Mouse (Mus musculus): ENCODE results near the gene Tespa1. TPM values are rescaled to one million over a fixed set of nuclear protein-coding genes. Genes with fewer than 3 reads are reported as not detected.
A peak's percentile ranks its signal among the peaks of the same experiment; 100 is the strongest.
"Not testable (repeated sequence)": the region's sequence is repeated elsewhere in the genome, so short reads cannot be mapped to it uniquely, and the experiment has no call there.

Tespa1 gene
- polyA plus RNA-seq, 2 experiments, result 0.93 to 1.3 TPM

DNA sequence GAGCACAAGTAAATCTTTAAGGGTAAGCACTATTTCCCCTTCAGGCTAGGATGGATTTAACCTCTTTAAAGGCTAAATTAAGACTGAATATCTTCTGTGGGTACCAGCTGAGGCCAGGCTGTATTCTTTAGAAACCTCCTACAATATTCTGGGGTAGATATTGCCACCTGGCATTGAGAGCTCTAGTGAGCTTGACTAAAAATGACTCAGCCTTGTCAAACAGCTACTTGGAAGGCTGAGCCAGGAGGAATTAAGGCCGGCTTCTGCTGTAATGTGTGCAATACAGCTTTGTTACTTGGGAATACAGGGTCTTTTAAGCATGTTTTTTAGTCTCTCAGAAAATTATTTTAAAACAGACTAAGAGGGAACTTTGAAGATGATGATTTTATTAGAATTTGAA is 35.5 kb upstream of the Tespa1 start:
- no peak for ATAC-seq (ENCODE audit: insufficient read depth)
- Histone ChIP-seq H3K4me2 (ENCODE audit: low read depth) (no peak overlapping the region), H3K36me3 (replicated peaks; ENCODE audit: control insufficient read depth, insufficient read depth, low read depth) (no peaks in the 10 kb centered on the region), H3K9ac (replicated peaks) (no peak overlapping the region), H3K4me1 (replicated peaks; ENCODE audit: control insufficient read depth in 2 of 2, insufficient read depth in 2 of 2, low read length in 1 of 2) (no peaks in the 10 kb centered on the region), H3K4me3 (ENCODE audit: insufficient read depth in 1 of 2, low read depth in 2 of 2, low read length in 2 of 2) (no peak overlapping the region), H3K9me3 (ENCODE audit: control insufficient read depth, low read length) (no peaks in the 10 kb centered on the region), H3K27ac (no peak overlapping the region), H3K27me3 (ENCODE audit: control insufficient read depth, insufficient read depth, low read length) (no peaks in the 10 kb centered on the region)
- 46% methylated on average over 1 of the region's 1 CpGs for WGBS (ENCODE audit: insufficient replicate concordance)
- DNase-seq (ENCODE audit: low read depth in 3 of 3, low spot score in 3 of 3), result no peak
- no peak for TF ChIP-seq EP300 (IDR thresholded peaks at IDR 0.05; ENCODE audit: low read depth)
- no peak for TF ChIP-seq CTCF (IDR thresholded peaks at IDR 0.05; ENCODE audit: low read depth)

DNA sequence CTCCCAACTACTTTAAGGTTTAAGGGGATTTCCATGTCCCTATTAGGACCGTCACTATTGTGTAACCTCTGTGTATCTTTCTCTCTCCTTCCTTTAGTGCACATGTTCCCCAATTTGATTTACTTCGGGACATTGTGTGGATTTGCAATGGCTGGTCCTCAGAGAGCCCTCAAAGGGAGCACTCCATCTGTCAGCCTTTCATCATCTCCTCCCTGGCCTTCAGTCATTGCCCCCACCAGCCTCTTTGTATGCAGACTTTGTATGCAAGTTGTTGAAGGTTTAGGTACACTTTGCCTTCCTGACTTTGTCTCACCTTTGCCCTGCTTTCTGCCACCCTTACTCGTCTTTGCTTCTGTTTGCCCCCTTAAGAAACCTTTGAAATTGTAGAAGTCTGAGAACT is 34.7 kb upstream of the Tespa1 start:
- Histone ChIP-seq H3K36me3 (replicated peaks; ENCODE audit: control insufficient read depth, insufficient read depth, low read depth) (no peaks in the 10 kb centered on the region), H3K4me2 (ENCODE audit: low read depth) (no peak overlapping the region), H3K4me1 (replicated peaks; ENCODE audit: control insufficient read depth in 2 of 2, insufficient read depth in 2 of 2, low read length in 1 of 2) (no peaks in the 10 kb centered on the region), H3K4me3 (ENCODE audit: insufficient read depth in 1 of 2, low read depth in 2 of 2, low read length in 2 of 2) (no peak overlapping the region), H3K27ac (no peak overlapping the region), H3K9me3 (ENCODE audit: control insufficient read depth, low read length) (no peaks in the 10 kb centered on the region), H3K9ac (replicated peaks) (no peak overlapping the region), H3K27me3 (ENCODE audit: control insufficient read depth, insufficient read depth, low read length) (no peaks in the 10 kb centered on the region)
- no peak for DNase-seq (ENCODE audit: low read depth in 3 of 3, low spot score in 3 of 3)
- ATAC-seq (ENCODE audit: insufficient read depth), result no peak
- 31% methylated on average over 3 of the region's 3 CpGs for WGBS (ENCODE audit: insufficient replicate concordance)
- no peak for TF ChIP-seq EP300 (IDR thresholded peaks at IDR 0.05; ENCODE audit: low read depth)
- no peak for TF ChIP-seq CTCF (IDR thresholded peaks at IDR 0.05; ENCODE audit: low read depth)

DNA sequence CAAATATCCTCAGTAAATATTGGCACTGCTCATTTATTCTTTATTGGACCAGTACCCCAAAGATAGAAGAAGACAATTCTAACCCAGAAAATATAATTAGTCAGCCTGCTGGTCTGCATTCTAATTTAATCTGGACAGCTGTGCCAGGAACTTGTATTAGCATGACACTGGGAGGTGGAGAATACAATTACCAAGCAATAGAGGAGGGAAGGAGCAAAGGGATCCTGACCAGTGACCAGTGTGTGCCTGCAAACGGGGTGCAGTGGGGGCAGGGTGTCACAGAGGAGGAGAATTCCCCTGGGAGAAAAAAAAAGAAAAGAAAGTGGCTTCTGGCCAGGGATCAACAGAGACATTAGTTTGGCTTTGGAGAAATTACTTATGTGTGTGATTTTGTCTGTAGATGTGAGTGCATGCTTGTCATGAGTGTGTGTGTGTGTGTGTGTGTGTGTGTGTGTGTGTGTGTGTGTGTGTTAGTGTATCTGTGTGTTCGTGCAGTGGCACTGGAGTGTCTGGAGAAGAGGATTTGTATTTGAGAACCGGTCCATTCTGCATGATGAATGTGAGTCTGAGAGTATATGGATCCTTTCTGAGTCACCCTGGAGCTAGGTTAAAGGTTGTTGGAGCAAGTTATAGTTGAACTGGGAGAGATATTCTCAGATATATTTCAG is 28.8 kb upstream of the Tespa1 start:
- Histone ChIP-seq H3K4me3 (ENCODE audit: insufficient read depth in 1 of 2, low read depth in 2 of 2, low read length in 2 of 2) (no peak overlapping the region), H3K9ac (replicated peaks) (no peak overlapping the region), H3K4me1 (replicated peaks; ENCODE audit: control insufficient read depth in 2 of 2, insufficient read depth in 2 of 2, low read length in 1 of 2) (no peaks in the 10 kb centered on the region), H3K4me2 (ENCODE audit: low read depth) (no peak overlapping the region), H3K27ac (no peak overlapping the region), H3K36me3 (replicated peaks; ENCODE audit: control insufficient read depth, insufficient read depth, low read depth) (no peaks in the 10 kb centered on the region), H3K9me3 (ENCODE audit: control insufficient read depth, low read length) (no peaks in the 10 kb centered on the region), H3K27me3 (ENCODE audit: control insufficient read depth, insufficient read depth, low read length) (no peaks in the 10 kb centered on the region)
- ATAC-seq (ENCODE audit: insufficient read depth) (no peak), DNase-seq (ENCODE audit: low read depth in 3 of 3, low spot score in 3 of 3) (no peak)
- WGBS (ENCODE audit: insufficient replicate concordance), result 23% methylated on average over 3 of the region's 3 CpGs
- no peak for TF ChIP-seq CTCF (IDR thresholded peaks at IDR 0.05; ENCODE audit: low read depth)
- TF ChIP-seq EP300 (IDR thresholded peaks at IDR 0.05; ENCODE audit: low read depth), result no peak

DNA sequence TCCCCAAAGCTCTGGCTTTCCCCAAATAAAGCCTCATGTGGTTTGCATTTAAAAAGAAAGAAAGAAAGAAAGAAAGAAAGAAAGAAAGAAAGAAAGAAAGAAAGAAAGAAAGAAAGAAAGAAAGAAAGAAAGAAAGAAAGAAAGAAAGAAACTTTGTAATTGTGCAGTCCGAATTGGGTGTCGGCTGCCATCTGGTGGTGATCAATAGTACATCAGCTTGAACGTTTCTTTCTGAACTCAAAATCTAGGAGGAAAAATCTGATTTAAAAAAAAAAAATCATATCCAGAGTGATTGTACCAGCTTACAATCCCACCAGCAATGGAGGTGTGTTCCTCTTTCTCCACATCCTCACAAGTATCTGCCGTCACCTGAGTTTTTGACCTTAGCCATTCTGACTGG is 23.9 kb upstream of the Tespa1 start:
- not testable (repeated sequence) for H3K4me2 ChIP-seq (ENCODE audit: low read depth); ATAC-seq (ENCODE audit: insufficient read depth); H3K9ac ChIP-seq (replicated peaks); H3K4me3 ChIP-seq (ENCODE audit: insufficient read depth in 1 of 2, low read depth in 2 of 2, low read length in 2 of 2); H3K27me3 ChIP-seq (ENCODE audit: control insufficient read depth, insufficient read depth, low read length); DNase-seq (ENCODE audit: low read depth in 3 of 3, low spot score in 3 of 3); H3K27ac ChIP-seq; H3K4me1 ChIP-seq (replicated peaks; ENCODE audit: control insufficient read depth in 2 of 2, insufficient read depth in 2 of 2, low read length in 1 of 2); H3K36me3 ChIP-seq (replicated peaks; ENCODE audit: control insufficient read depth, insufficient read depth, low read depth); H3K9me3 ChIP-seq (ENCODE audit: control insufficient read depth, low read length)
- 15% methylated on average over 4 of the region's 4 CpGs for WGBS (ENCODE audit: insufficient replicate concordance)
- peak; percentile 44 for TF ChIP-seq CTCF (IDR thresholded peaks at IDR 0.05; ENCODE audit: low read depth)

DNA sequence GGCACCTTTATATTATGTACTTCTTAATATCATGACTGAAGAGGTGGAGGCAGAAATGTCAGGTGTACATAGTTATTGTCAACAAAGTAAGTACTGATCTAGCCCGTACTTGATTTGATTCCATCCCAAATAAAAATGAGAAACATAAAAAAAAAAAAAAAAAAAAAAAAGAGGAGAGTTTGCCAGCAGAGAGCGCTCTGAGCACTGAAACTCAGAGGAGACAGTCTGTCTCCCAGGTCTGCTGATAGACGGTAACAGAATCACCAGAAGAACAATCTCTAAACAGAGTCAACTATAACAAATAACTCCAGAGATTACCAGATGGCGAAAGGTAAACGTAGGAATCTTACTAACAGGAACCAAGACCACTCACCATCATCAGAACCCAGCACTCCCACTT is 18.5 kb upstream of the Tespa1 start:
- not testable (repeated sequence) for H3K4me1 ChIP-seq (replicated peaks; ENCODE audit: control insufficient read depth in 2 of 2, insufficient read depth in 2 of 2, low read length in 1 of 2); H3K27me3 ChIP-seq (ENCODE audit: control insufficient read depth, insufficient read depth, low read length); H3K4me3 ChIP-seq (ENCODE audit: insufficient read depth in 1 of 2, low read depth in 2 of 2, low read length in 2 of 2); H3K36me3 ChIP-seq (replicated peaks; ENCODE audit: control insufficient read depth, insufficient read depth, low read depth); H3K9me3 ChIP-seq (ENCODE audit: control insufficient read depth, low read length); H3K27ac ChIP-seq; H3K9ac ChIP-seq (replicated peaks); H3K4me2 ChIP-seq (ENCODE audit: low read depth); ATAC-seq (ENCODE audit: insufficient read depth); DNase-seq (ENCODE audit: low read depth in 3 of 3, low spot score in 3 of 3)
- WGBS (ENCODE audit: insufficient replicate concordance), result 42% methylated on average over 2 of the region's 5 CpGs
